8 mouse cellular contexts compared by ENCODE assay signal in genomic region chr8:84663483-84664327, GRCm38 (mm10). TPM values are rescaled to one million over a fixed set of nuclear protein-coding genes. Genes with fewer than 3 reads are reported as not detected.
A peak's percentile ranks its signal among the peaks of the same experiment; 100 is the strongest.
DNase-seq lines count a peak whose midpoint lies in the region; ATAC-seq and TF ChIP-seq lines count a peak whose summit lies in the region.

No protein-coding gene starts in this region.

- ATAC-seq in common myeloid progenitor, adult 5-6 weeks (replicated peaks; ENCODE audit: low read depth, poor library complexity, severe bottlenecking): peak; percentile 43
- ATAC-seq in megakaryocyte progenitor cell, adult 5-6 weeks (replicated peaks; ENCODE audit: poor library complexity): peak; percentile 45

- peak overlapping the region; percentile 98 for H3K27ac ChIP-seq in gastrocnemius, adult 2 months

- no peak for TF ChIP-seq CTCF in gastrocnemius, adult 2 months (IDR thresholded peaks at IDR 0.05)

- intact Hi-C loops in gastrocnemius, adult 2 months (cut with DNase I): loop anchor here (2.0 to 10.0 kb wide), 2 partner anchors 27 to 311 kb away; partner anchors contain the start of gene Junb

- peak; percentile 99 for DNase-seq in ZHBTc4 (ENCODE audit: low read depth, low spot score)
- DNase-seq in gastrocnemius, adult 2 months: peak; percentile 99
- DNase-seq in induced T-regulatory cell, adult 2 months (ENCODE audit: low read depth): peak; percentile 97
- peak; percentile 91 to 97 for DNase-seq in left cerebral cortex, adult 9 months (ENCODE audit: low spot score in 2 of 2)
- DNase-seq in right cerebral cortex, postnatal 14 days: peak; percentile 94
- DNase-seq in urinary bladder, postnatal 36 days (ENCODE audit: low spot score in 2 of 2): peak; percentile 96 to 98

- H3K4me3 ChIP-seq in gastrocnemius, adult 2 months: peak overlapping the region; percentile 85

RNA-seq across cellular contexts. Expression of gene Ier2, which starts 1.1 kb away (rescaled TPM):
- 73.6 and 80.7 TPM in 2 replicates for total RNA-seq in common myeloid progenitor, adult 5-6 weeks (2017)
- 1 to 10 TPM; 5.9 to 6.5 TPM for total RNA-seq in gastrocnemius, adult 2 months (2021)
- 43.5 and 61.9 TPM in 2 replicates for total RNA-seq in megakaryocyte progenitor cell, adult 5-6 weeks (2015)
- total RNA-seq in megakaryocyte progenitor cell, adult 5-6 weeks (2017): 34.4 and 49.8 TPM in 2 replicates

RNA-seq across cellular contexts. Expression of gene Trmt1, which starts 22.4 kb away (rescaled TPM):
- 85.0 and 102 TPM in 2 replicates for total RNA-seq in common myeloid progenitor, adult 5-6 weeks (2017)
- 10 to 100 TPM; 45.6 to 57.5 TPM for total RNA-seq in gastrocnemius, adult 2 months (2021)
- 56.0 and 64.4 TPM in 2 replicates for total RNA-seq in megakaryocyte progenitor cell, adult 5-6 weeks (2015)
- total RNA-seq in megakaryocyte progenitor cell, adult 5-6 weeks (2017): 82.2 and 84.4 TPM in 2 replicates

RNA-seq across cellular contexts. Expression of gene Nacc1, which starts 24.0 kb away (rescaled TPM):
- 46.5 and 55.3 TPM in 2 replicates for total RNA-seq in common myeloid progenitor, adult 5-6 weeks (2017)
- 10 to 100 TPM; 18.7 to 24.3 TPM for total RNA-seq in gastrocnemius, adult 2 months (2021)
- total RNA-seq in megakaryocyte progenitor cell, adult 5-6 weeks (2015): 71.6 and 77.1 TPM in 2 replicates
- total RNA-seq in megakaryocyte progenitor cell, adult 5-6 weeks (2017): 50.9 and 53.5 TPM in 2 replicates

RNA-seq across cellular contexts. Expression of gene Lyl1, which starts 37.6 kb away (rescaled TPM):
- 38.8 and 47.8 TPM in 2 replicates for total RNA-seq in common myeloid progenitor, adult 5-6 weeks (2017)
- total RNA-seq in gastrocnemius, adult 2 months (2021): 1 to 10 TPM; 1.1 to 1.3 TPM
- 56.3 and 72.0 TPM in 2 replicates for total RNA-seq in megakaryocyte progenitor cell, adult 5-6 weeks (2015)
- 58.0 and 65.6 TPM in 2 replicates for total RNA-seq in megakaryocyte progenitor cell, adult 5-6 weeks (2017)

RNA-seq across cellular contexts. Expression of gene G430095P16Rik, which starts 59.1 kb away (rescaled TPM):
- total RNA-seq in common myeloid progenitor, adult 5-6 weeks (2017): 13.2 and 22.4 TPM in 2 replicates
- total RNA-seq in gastrocnemius, adult 2 months (2021): under 1 TPM; 0.36 to 0.78 TPM
- total RNA-seq in megakaryocyte progenitor cell, adult 5-6 weeks (2015): 12.2 and 15.2 TPM in 2 replicates
- 3.7 and 8.5 TPM in 2 replicates for total RNA-seq in megakaryocyte progenitor cell, adult 5-6 weeks (2017)

Comparison
In these comparisons a context has a peak if more than half of its experiments do, and no peak if none do; other contexts are left out.
1. Peak in every context shown above with its lines: DNase-seq, ATAC-seq, H3K4me3 ChIP-seq and H3K27ac ChIP-seq.